Mouse (Mus musculus): ENCODE data around the gene Smco1. TPM values are rescaled to one million over a fixed set of nuclear protein-coding genes. Genes with fewer than 3 reads are reported as not detected.
"Not testable (repeated sequence)": the region's sequence is repeated elsewhere in the genome, so short reads cannot be mapped to it uniquely, and the experiment has no call there.

Gene Smco1
- polyA plus RNA-seq, 1 experiment, result 0.26 TPM

DNA sequence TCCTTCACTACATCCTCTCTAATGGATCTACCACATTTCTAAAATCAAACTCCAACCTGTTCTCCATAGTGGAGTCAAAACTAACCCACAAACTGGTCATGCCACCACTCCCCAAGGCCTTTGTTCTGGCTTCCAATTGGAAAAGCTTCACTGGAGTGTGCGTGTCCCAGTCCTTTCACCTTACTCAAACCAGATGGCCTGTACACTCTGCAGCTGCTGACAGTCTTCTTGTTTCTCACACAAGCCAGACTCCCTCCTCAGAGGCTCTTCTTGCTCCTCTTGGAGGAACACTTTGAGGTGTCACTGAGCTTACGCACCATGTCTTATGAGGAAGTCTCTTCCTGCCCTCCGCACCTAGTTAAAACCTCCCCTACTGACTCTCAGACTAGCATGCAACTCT lies 27.4 kb upstream of the Smco1 start:
- WGBS, result 83% methylated on average over 3 of the region's 3 CpGs
- Histone ChIP-seq H3K27ac (ENCODE audit: control insufficient read depth, insufficient read depth, low read length) (no peak overlapping the region), H3K4me1 (replicated peaks; ENCODE audit: control insufficient read depth, insufficient read depth, low read length) (peaks cover 4% of the 10 kb centered on the region; the same call in 1 of the 2 replicates), H3K27me3 (ENCODE audit: control insufficient read depth, insufficient read depth, low read length) (no peaks in the 10 kb centered on the region), H3K36me3 (ENCODE audit: control insufficient read depth, insufficient read depth, low read length) (0 out of 2 replicates have a peak, but pooled peaks cover 3% of the 10 kb centered on the region), H3K4me3 (ENCODE audit: control insufficient read depth, insufficient read depth, low read length) (no peak overlapping the region)
- TF ChIP-seq POLR2A (IDR thresholded peaks at IDR 0.05; ENCODE audit: control insufficient read depth, extremely low read depth, insufficient read depth, low read length, poor library complexity) (no peak), CTCF (IDR thresholded peaks at IDR 0.05; ENCODE audit: borderline replicate concordance, control insufficient read depth, extremely low read depth, insufficient read depth, low read length, poor library complexity) (no peak)
- DNase-seq, result no peak

DNA sequence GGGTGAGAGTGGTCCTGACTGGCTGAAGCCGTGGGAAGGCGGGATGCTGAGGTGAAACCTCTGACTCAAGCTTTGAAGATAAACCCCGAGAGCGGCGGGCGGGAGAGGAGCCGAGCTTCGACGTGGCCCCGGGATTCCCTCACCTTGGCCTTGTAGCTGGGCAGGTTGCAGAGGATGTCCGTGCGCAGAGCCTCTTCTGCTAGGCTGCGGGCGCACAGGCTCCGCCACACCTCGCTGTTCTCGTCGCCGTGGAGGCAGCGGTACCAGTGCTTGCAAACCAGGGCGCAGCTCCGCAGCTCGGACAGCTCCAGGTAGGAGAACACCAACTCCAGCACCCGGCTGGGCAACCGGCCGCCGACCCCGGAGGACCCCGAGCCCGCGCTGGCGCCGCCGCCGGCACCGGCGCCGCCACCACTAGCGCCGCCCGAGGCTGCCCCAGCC lies 24.9 kb upstream of the Smco1 start:
- TF ChIP-seq POLR2A (IDR thresholded peaks at IDR 0.05; ENCODE audit: control insufficient read depth, extremely low read depth, insufficient read depth, low read length, poor library complexity) (no peak), CTCF (IDR thresholded peaks at IDR 0.05; ENCODE audit: borderline replicate concordance, control insufficient read depth, extremely low read depth, insufficient read depth, low read length, poor library complexity) (no peak)
- peak; percentile 50 for DNase-seq
- H3K4me3 ChIP-seq (ENCODE audit: control insufficient read depth, insufficient read depth, low read length), result peak overlapping the region; percentile 76
- H3K27me3 ChIP-seq (ENCODE audit: control insufficient read depth, insufficient read depth, low read length), result no peaks in the 10 kb centered on the region
- no peak overlapping the region for H3K27ac ChIP-seq (ENCODE audit: control insufficient read depth, insufficient read depth, low read length)
- peaks cover 4% of the 10 kb centered on the region; the same call in 1 of the 2 replicates for H3K4me1 ChIP-seq (replicated peaks; ENCODE audit: control insufficient read depth, insufficient read depth, low read length)
- H3K36me3 ChIP-seq (ENCODE audit: control insufficient read depth, insufficient read depth, low read length), result no peaks in the 10 kb centered on the region
- WGBS, result 3% methylated on average over 41 of the region's 41 CpGs

DNA sequence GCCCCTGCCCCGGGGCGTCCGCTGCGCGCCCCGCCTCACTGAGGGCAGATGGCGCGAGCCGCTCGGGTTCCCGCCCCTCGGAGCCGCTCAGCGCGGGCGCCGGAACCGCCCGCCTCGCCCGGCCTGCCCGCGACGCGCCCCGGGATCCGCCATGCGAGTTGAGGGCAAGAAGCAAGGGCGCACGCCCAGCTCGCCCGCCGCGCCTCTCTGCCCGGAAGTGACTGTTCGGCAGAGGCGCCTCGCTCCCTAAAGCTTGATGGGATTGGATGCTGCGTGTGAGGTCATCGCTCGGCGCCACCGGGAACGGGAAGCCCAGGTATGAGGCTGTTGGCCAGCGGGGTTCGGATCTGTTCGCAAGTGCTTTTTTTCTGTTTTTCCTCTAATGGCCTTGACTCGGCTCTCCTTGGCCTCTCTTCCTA lies 24.3 kb upstream of the Smco1 start, which contains the start of the genes Fbxo45 and Wdr53:
Gene Fbxo45 (minus strand): TSS at position 207 of the 419 bp plus-strand sequence.
Gene Wdr53 (plus strand): TSS at position 276 of the 419 bp plus-strand sequence.
- no peak within 1 kb of the TSS for H3K27ac ChIP-seq (ENCODE audit: control insufficient read depth, insufficient read depth, low read length)
- H3K4me3 ChIP-seq (ENCODE audit: control insufficient read depth, insufficient read depth, low read length), result peak within 1 kb of the TSS; percentile 76
- peaks cover 4% of the 10 kb centered on the region; the same call in 1 of the 2 replicates for H3K4me1 ChIP-seq (replicated peaks; ENCODE audit: control insufficient read depth, insufficient read depth, low read length)
- no peaks in the 10 kb centered on the region for H3K27me3 ChIP-seq (ENCODE audit: control insufficient read depth, insufficient read depth, low read length)
- WGBS, result under 1% methylated on average over 48 of the region's 48 CpGs
- H3K36me3 ChIP-seq (ENCODE audit: control insufficient read depth, insufficient read depth, low read length), result no peaks in the 10 kb centered on the region; the same call in 1 of the 2 replicates
- peak; percentile 97 for DNase-seq
- peak; percentile 52 for TF ChIP-seq POLR2A (IDR thresholded peaks at IDR 0.05; ENCODE audit: control insufficient read depth, extremely low read depth, insufficient read depth, low read length, poor library complexity)
- TF ChIP-seq CTCF (IDR thresholded peaks at IDR 0.05; ENCODE audit: borderline replicate concordance, control insufficient read depth, extremely low read depth, insufficient read depth, low read length, poor library complexity), result peak; percentile 55; the same call in 1 of the 2 replicates

DNA sequence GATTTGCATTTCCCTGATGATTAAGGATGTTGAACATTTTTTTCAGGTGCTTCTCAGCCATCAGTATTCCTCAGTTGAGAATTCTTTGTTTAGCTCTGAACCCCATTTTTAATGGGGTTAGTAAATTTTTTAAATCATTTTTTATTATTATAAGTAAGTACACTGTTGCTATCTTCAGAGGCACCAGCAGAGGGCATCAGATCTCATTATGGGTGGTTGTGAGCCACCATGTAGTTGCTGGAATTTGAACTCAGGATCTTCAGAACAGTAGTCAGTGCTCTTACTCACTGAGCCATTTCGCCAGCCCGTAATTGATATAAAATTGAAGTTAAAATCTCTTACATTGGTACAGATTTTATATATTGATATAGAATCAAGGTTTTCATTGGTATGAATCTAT lies 7.0 kb upstream of the Smco1 start:
- not testable (repeated sequence) for H3K4me1 ChIP-seq (replicated peaks; ENCODE audit: control insufficient read depth, insufficient read depth, low read length); H3K27ac ChIP-seq (ENCODE audit: control insufficient read depth, insufficient read depth, low read length); H3K4me3 ChIP-seq (ENCODE audit: control insufficient read depth, insufficient read depth, low read length); H3K36me3 ChIP-seq (ENCODE audit: control insufficient read depth, insufficient read depth, low read length); H3K27me3 ChIP-seq (ENCODE audit: control insufficient read depth, insufficient read depth, low read length)
- 92% methylated on average over 2 of the region's 2 CpGs for WGBS
- peak; percentile 26 for DNase-seq

DNA sequence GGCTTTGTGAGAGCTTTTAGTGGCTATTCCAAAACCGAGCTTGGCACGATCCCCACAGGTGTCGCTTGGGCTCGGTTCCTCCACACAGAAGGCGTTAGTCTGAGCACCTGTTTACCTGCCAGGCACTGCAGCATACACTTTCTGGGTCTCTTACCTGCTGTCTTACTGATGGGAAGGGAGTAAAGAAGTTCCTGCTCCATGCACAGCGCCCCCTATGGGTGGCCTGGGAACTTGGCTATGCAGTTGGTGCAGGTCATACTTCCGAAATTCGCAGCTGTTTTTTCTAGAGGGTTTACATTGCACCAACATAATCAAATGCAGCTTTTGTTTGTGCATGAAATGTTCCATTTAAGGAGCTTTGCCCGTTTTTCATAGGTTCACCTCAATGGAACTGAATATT lies 2.1 kb downstream of the Smco1 start:
- Histone ChIP-seq H3K36me3 (ENCODE audit: control insufficient read depth, insufficient read depth, low read length) (no peaks in the 10 kb centered on the region), H3K27me3 (ENCODE audit: control insufficient read depth, insufficient read depth, low read length) (no peaks in the 10 kb centered on the region), H3K27ac (ENCODE audit: control insufficient read depth, insufficient read depth, low read length) (no peak overlapping the region), H3K4me3 (ENCODE audit: control insufficient read depth, insufficient read depth, low read length) (no peak overlapping the region), H3K4me1 (replicated peaks; ENCODE audit: control insufficient read depth, insufficient read depth, low read length) (no peaks in the 10 kb centered on the region)
- peak; percentile 12 for DNase-seq
- WGBS, result 80% methylated on average over 9 of the region's 9 CpGs
- TF ChIP-seq POLR2A (IDR thresholded peaks at IDR 0.05; ENCODE audit: control insufficient read depth, extremely low read depth, insufficient read depth, low read length, poor library complexity), result no peak
- TF ChIP-seq CTCF (IDR thresholded peaks at IDR 0.05; ENCODE audit: borderline replicate concordance, control insufficient read depth, extremely low read depth, insufficient read depth, low read length, poor library complexity), result peak; percentile 73; the same call in 1 of the 2 replicates

DNA sequence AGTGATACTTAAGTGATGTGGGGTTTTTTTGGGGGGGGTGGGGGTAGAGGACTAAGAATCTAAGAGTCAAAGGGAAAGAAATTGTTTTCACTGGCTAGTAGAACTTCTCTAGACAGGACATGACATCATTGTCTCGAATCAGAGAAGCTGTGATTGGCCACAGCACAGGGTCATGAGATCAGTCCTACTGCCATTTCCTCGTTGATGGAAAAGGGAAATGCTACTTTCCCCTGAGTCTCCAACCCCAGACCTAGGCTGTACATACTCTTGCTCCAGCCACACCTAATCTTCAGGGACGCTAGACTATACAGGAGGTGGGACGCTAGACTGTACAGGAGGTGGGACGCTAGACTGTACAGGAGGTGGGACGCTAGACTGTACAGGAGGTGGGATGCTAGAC lies 3.8 kb downstream of the Smco1 start:
- Histone ChIP-seq H3K4me1 (replicated peaks; ENCODE audit: control insufficient read depth, insufficient read depth, low read length) (no peaks in the 10 kb centered on the region), H3K4me3 (ENCODE audit: control insufficient read depth, insufficient read depth, low read length) (no peak overlapping the region), H3K36me3 (ENCODE audit: control insufficient read depth, insufficient read depth, low read length) (no peaks in the 10 kb centered on the region), H3K27ac (ENCODE audit: control insufficient read depth, insufficient read depth, low read length) (no peak overlapping the region), H3K27me3 (ENCODE audit: control insufficient read depth, insufficient read depth, low read length) (no peaks in the 10 kb centered on the region)
- WGBS, result 90% methylated on average over 6 of the region's 6 CpGs
- no peak for DNase-seq
- no peak for TF ChIP-seq CTCF (IDR thresholded peaks at IDR 0.05; ENCODE audit: borderline replicate concordance, control insufficient read depth, extremely low read depth, insufficient read depth, low read length, poor library complexity)
- TF ChIP-seq POLR2A (IDR thresholded peaks at IDR 0.05; ENCODE audit: control insufficient read depth, extremely low read depth, insufficient read depth, low read length, poor library complexity), result no peak

DNA sequence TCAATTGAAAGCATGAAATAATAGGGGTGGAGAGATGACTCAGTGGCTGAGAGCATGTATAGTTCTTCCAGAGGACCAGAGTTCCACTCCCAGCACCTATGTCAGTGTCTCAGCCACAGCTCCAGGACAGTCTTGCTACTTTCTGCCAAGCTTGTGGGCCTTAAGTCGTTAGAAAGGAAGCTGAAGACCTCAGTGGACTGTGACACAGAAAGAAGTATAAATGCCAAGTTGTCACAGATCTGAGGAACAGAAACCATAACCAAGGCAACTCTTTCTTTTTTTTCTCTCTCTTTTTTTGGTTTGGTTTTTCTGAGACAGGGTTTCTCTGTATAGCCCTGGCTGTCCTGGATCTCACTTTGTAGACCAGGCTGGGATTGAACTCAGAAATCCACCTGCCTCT lies 4.6 kb downstream of the Smco1 start:
- no peaks in the 10 kb centered on the region for H3K27me3 ChIP-seq (ENCODE audit: control insufficient read depth, insufficient read depth, low read length)
- TF ChIP-seq POLR2A (IDR thresholded peaks at IDR 0.05; ENCODE audit: control insufficient read depth, extremely low read depth, insufficient read depth, low read length, poor library complexity) (no peak), CTCF (IDR thresholded peaks at IDR 0.05; ENCODE audit: borderline replicate concordance, control insufficient read depth, extremely low read depth, insufficient read depth, low read length, poor library complexity) (no peak)
- no peak overlapping the region for H3K27ac ChIP-seq (ENCODE audit: control insufficient read depth, insufficient read depth, low read length)
- 40% methylated on average over 1 of the region's 1 CpGs for WGBS
- H3K4me1 ChIP-seq (replicated peaks; ENCODE audit: control insufficient read depth, insufficient read depth, low read length), result no peaks in the 10 kb centered on the region
- no peak for DNase-seq
- H3K36me3 ChIP-seq (ENCODE audit: control insufficient read depth, insufficient read depth, low read length), result no peaks in the 10 kb centered on the region
- H3K4me3 ChIP-seq (ENCODE audit: control insufficient read depth, insufficient read depth, low read length), result no peak overlapping the region
